ENCODE assay signal across 8 mouse cellular contexts in genomic region chr3:36552406-36553047, GRCm38 (mm10). TPM values are rescaled to one million over a fixed set of nuclear protein-coding genes. Genes with fewer than 3 reads are reported as not detected.
A peak's percentile ranks its signal among the peaks of the same experiment; 100 is the strongest.
DNase-seq lines count a peak whose midpoint lies in the region; ATAC-seq lines count a peak whose summit lies in the region.

TSS of gene Exosc9 (plus strand) at chr3:36552606.

- DNase-seq in CD4-positive helper T cell, adult 2 months (ENCODE audit: low read depth, low spot score): peak; percentile 90
- peak; percentile 80 for DNase-seq in brain, embryonic 18.5 days (ENCODE audit: low read depth, low spot score)
- peak; percentile 95 for DNase-seq in kidney, postnatal 14 days
- DNase-seq in liver, embryonic 13.5 days: peak; percentile 80
- peak; percentile 98 for DNase-seq in neural tube, embryonic 10.5 days (ENCODE audit: extremely low spot score, low spot score)

- peak; percentile 99 for ATAC-seq in erythroid progenitor cell, adult 5-6 weeks (replicated peaks; ENCODE audit: low FRiP score, poor library complexity, severe bottlenecking)
- peak; percentile 85 for ATAC-seq in heart, embryonic 13.5 days (ENCODE audit: extremely low read depth, insufficient number of reproducible peaks, low FRiP score, low TSS enrichment)
- peak; percentile 95 for ATAC-seq in liver, embryonic 13.5 days (ENCODE audit: low read depth)
- ATAC-seq in stomach, embryonic 16.5 days (ENCODE audit: insufficient read depth, low FRiP score): peak; percentile 94

- H3K9me3 ChIP-seq in heart, embryonic 13.5 days: no peaks in the 10 kb centered on the region
- no peaks in the 10 kb centered on the region for H3K9me3 ChIP-seq in liver, embryonic 13.5 days (replicated peaks)
- H3K9me3 ChIP-seq in stomach, embryonic 16.5 days (replicated peaks; ENCODE audit: control insufficient read depth, low read length): no peaks in the 10 kb centered on the region

- peak within 1 kb of the TSS; percentile 33; the same call in 1 of the 2 replicates for H3K27ac ChIP-seq in heart, embryonic 13.5 days (replicated peaks)
- H3K27ac ChIP-seq in liver, embryonic 13.5 days: peak within 1 kb of the TSS; percentile 50; the same call in 1 of the 2 replicates
- peak within 1 kb of the TSS; percentile 21; the same call in 1 of the 2 replicates for H3K27ac ChIP-seq in stomach, embryonic 16.5 days (ENCODE audit: low read length)

- peak within 1 kb of the TSS; percentile 68 for H3K4me3 ChIP-seq in heart, embryonic 13.5 days
- H3K4me3 ChIP-seq in liver, embryonic 13.5 days (replicated peaks): peak within 1 kb of the TSS; percentile 94
- peak within 1 kb of the TSS; percentile 75 for H3K4me3 ChIP-seq in stomach, embryonic 16.5 days (replicated peaks; ENCODE audit: low read length)

- H3K4me2 ChIP-seq in heart, embryonic 13.5 days: peak within 1 kb of the TSS; percentile 92
- H3K4me2 ChIP-seq in liver, embryonic 13.5 days: peak within 1 kb of the TSS; percentile 83
- peak within 1 kb of the TSS; percentile 83 for H3K4me2 ChIP-seq in stomach, embryonic 16.5 days (ENCODE audit: low read depth, low read length)

- peaks cover 14% of the 10 kb centered on the region for H3K4me1 ChIP-seq in heart, embryonic 13.5 days
- peaks cover 24% of the 10 kb centered on the region for H3K4me1 ChIP-seq in liver, embryonic 13.5 days (replicated peaks)
- 0 out of 2 replicates have a peak, but pooled peaks cover 5% of the 10 kb centered on the region for H3K4me1 ChIP-seq in stomach, embryonic 16.5 days (ENCODE audit: control insufficient read depth, insufficient read depth, low read length)

- peaks cover 38% of the 10 kb centered on the region for H3K36me3 ChIP-seq in heart, embryonic 13.5 days
- peaks cover 36% of the 10 kb centered on the region for H3K36me3 ChIP-seq in liver, embryonic 13.5 days
- H3K36me3 ChIP-seq in stomach, embryonic 16.5 days (ENCODE audit: control insufficient read depth, insufficient read depth, low read length): 0 out of 2 replicates have a peak, but pooled peaks cover 2% of the 10 kb centered on the region

- peak within 1 kb of the TSS; percentile 86 for H3K9ac ChIP-seq in heart, embryonic 13.5 days
- peak within 1 kb of the TSS; percentile 87 for H3K9ac ChIP-seq in liver, embryonic 13.5 days
- peak within 1 kb of the TSS; percentile 83 for H3K9ac ChIP-seq in stomach, embryonic 16.5 days (ENCODE audit: low read length)

- under 1% methylated on average over 39 of the region's 39 CpGs for WGBS in heart, embryonic 13.5 days
- WGBS in liver, embryonic 13.5 days (ENCODE audit: insufficient replicate concordance): under 1% methylated on average over 39 of the region's 39 CpGs
- WGBS in stomach, embryonic 16.5 days: 0% methylated on average over 39 of the region's 39 CpGs

- no peaks in the 10 kb centered on the region; the same call in 1 of the 2 replicates for H3K27me3 ChIP-seq in heart, embryonic 13.5 days (replicated peaks)
- H3K27me3 ChIP-seq in liver, embryonic 13.5 days: peaks cover 7% of the 10 kb centered on the region
- no peaks in the 10 kb centered on the region for H3K27me3 ChIP-seq in stomach, embryonic 16.5 days (ENCODE audit: control insufficient read depth, insufficient read depth, low read length)

RNA-seq across cellular contexts. Expression of gene Exosc9, which starts in this region (rescaled TPM):
- 33.5 and 45.4 TPM in 2 replicates for total RNA-seq in erythroid progenitor cell, adult 5-6 weeks (2015; ENCODE audit: low replicate concordance)
- total RNA-seq in erythroid progenitor cell, adult 5-6 weeks (2017; ENCODE audit: low replicate concordance): 25.8 and 101 TPM in 2 replicates
- 51.5 and 58.6 TPM in 2 replicates for polyA plus RNA-seq in heart, embryonic 13.5 days (2015; fragmentation: Nextera tagmentation; extraction: Ambion mirVana)
- polyA plus RNA-seq in liver, embryonic 13.5 days (2015; fragmentation: Nextera tagmentation; extraction: Ambion mirVana): 56.8 and 57.3 TPM in 2 replicates
- 49.9 and 50.4 TPM in 2 replicates for polyA plus RNA-seq in stomach, embryonic 16.5 days (2015; fragmentation: Nextera tagmentation; extraction: Ambion mirVana)

Comparison
In these comparisons a context has a peak if more than half of its experiments do, and no peak if none do; other contexts are left out.
1. Peak in every context shown above with its lines: DNase-seq, ATAC-seq, H3K4me3 ChIP-seq and H3K27ac ChIP-seq.